Mouse (Mus musculus) NIH3T3 (cell line): Measurements from ENCODE around the gene Akr1c13.
"Not testable (repeated sequence)": the region's sequence is repeated elsewhere in the genome, so short reads cannot be mapped to it uniquely, and the experiment has no call there.

Experiments
- DNase-seq: peaks from one replicate; pipeline ENCODE4 v3.0.0-alpha.2; 2012; ENCODE audit warnings: low read depth

Akr1c13 gene

DNA sequence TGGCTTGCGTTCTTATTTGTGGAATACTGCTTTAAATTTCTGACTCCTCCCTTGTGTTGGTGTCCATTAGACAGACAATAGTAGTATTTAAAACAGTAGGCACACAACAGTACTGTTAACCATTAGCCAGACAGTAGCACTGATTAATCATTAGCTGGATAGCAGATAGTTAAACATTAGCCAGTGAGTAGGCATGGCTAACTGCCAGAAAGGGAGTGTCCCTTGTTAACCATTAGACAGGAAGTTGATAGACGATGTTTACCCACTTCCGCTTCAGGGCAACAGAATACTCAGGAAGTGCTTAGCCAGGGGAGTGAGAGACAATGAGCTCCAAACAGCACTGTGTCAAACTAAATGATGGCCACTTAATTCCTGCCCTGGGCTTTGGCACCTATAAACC lies at the start of gene Akr1c13:
Akr1c13 (plus strand) TSS at position 247 of the 400 bp plus-strand sequence.
- DNase-seq = peak; percentile 5

DNA sequence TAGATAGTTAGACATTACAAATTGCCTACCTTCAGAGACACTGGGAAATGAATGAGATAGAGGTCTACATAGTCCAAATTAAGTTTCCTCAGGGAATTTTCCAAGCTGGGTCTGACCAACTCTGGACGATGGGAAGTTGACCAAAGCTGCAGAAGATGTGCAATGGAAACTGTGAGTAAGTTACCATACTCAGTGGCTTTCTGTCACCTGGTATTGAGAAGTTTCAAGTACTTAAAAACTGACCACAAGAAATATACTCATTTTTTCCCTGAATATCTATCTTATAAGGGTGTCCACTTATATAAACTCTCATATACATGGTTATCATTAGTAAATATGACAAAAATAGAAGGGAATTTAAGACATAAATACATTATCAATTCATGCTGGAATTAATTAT lies 46.7 kb upstream of the Akr1c13 start:
- no peak for DNase-seq

DNA sequence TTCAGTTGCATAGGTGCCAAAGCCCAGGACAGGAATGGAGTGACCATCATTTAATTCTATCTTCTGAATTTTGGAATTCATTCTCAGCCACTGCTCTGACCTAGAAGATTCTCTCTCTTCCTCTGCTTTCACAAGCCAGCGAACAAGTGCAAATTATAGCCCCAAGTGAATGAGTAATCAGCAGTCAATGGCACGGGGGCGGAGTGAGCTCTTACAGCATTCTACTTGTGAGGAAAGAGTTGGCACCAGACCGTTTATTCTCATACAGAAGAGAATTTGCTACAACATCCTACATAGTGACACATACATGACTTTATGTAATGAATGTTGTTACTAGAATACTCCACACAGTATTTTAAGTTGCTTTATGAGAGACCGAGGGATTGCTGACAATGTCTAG lies 40.4 kb upstream of the Akr1c13 start, which contains the start of gene Akr1c18:
Akr1c18 (minus strand) TSS at position 137 of the 400 bp plus-strand sequence.
- DNase-seq = peak; percentile 76

DNA sequence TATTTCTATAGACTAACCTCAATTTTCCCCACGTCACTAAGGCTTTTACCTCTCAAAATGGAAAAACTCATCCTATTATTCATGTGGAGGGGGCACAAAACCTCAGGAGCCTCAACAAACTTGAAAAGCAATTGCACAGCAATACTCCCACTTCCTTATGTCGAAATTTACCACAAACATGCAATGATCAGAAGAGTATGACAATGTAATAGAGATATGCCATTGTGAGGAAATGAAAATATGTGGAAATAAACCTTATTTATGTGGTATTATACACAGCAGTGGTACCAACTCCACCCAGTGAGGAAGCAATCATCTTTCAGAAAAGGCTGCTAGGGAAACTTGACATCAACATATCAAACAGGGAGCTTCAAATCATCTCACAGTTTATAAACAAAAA lies 38.0 kb upstream of the Akr1c13 start:
- no peak for DNase-seq

DNA sequence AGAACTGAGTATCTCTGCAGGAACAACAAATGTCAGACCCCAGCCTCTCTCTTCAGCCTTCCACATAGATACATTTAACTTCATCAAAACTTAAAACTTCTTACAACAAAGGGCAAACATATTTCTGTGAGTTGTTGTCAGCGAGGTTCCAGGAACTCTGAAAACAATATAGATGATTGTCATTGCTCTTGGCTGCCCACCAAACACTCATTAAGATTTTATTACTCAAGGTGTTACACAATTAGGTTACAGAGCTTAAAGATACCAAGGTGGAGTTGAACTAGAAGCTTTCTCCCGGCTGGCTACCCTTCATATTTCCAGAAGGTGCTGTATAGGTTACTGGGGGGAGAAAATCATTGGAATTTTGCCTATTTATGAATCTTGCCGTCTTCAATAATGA lies 37.4 kb upstream of the Akr1c13 start:
- DNase-seq = no peak

DNA sequence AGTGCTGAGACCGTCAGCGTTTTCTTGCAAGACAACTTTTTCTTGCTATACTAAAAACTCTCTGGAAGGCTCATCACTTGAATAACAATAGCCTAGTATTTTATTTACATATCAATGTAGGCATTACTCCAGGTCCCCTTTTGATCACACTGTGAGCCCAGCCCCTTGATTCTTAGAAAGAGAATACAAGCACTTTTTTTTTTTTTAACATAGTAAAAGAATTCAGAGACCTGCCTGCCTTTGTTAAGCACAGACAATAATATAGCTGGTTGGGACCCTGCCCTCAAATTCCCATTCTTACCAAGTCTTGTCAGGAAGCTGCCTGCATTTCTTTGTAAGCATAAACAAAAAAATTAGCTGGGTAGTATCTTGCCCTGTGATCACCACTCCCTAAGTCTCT lies 35.7 kb upstream of the Akr1c13 start:
- DNase-seq = no peak

DNA sequence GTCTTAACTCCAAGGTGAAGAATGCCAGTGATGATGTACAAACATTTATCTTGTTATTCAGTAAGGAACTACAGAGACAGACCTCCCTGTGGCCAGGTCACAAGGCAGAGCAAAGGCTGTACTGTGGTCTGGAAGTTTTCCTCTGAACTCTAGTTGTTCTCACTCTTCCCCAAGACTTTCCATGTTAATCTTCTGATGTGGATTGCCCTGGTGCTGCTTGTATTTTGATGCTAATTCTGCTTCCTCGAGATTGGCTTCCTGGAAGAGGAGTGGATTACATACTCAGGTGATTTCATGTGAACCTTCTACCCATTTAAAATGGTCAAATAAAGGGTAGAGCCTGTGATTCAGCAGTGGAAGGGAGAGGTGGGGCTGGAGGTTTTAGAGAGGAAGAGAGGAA lies 22.9 kb upstream of the Akr1c13 start:
- no peak for DNase-seq

- no peak for DNase-seq
Observed at GRCm38 (mm10) chr13:4172978-4173377, 18.0 kb upstream of the Akr1c13 start.

GRCm38 (mm10) chr13:4181321-4181720 lies 9.6 kb upstream of the Akr1c13 start:
- DNase-seq = not testable (repeated sequence)

DNA sequence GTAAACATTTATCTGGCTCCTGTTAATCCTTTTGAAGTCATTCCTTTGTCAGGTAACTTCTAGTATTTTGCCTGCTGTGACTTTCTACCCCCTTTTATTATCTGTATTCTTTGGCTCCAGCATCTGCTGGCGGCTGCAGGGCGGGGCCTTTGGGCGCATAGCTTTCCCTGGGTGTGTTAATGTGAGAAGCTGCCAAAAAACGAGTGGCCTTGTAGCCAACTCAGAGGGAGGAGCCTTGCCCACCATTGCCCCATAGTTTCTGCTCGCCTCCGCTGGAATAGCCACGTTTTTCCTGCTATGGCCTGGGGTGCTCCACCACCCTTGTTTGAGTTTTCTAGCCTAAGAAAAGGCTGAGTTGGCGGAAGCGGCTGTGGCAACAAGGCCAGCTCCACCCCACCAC lies 7.8 kb upstream of the Akr1c13 start:
- no peak for DNase-seq

GRCm38 (mm10) chr13:4186641-4187411 lies 4.1 kb upstream of the Akr1c13 start:
- peak; percentile 26 for DNase-seq

GRCm38 (mm10) chr13:4188174-4188573 lies 2.8 kb upstream of the Akr1c13 start:
- peak; percentile 35 for DNase-seq

- no peak for DNase-seq
Observed at GRCm38 (mm10) chr13:4192511-4192910, 1.6 kb downstream of the Akr1c13 start.

DNA sequence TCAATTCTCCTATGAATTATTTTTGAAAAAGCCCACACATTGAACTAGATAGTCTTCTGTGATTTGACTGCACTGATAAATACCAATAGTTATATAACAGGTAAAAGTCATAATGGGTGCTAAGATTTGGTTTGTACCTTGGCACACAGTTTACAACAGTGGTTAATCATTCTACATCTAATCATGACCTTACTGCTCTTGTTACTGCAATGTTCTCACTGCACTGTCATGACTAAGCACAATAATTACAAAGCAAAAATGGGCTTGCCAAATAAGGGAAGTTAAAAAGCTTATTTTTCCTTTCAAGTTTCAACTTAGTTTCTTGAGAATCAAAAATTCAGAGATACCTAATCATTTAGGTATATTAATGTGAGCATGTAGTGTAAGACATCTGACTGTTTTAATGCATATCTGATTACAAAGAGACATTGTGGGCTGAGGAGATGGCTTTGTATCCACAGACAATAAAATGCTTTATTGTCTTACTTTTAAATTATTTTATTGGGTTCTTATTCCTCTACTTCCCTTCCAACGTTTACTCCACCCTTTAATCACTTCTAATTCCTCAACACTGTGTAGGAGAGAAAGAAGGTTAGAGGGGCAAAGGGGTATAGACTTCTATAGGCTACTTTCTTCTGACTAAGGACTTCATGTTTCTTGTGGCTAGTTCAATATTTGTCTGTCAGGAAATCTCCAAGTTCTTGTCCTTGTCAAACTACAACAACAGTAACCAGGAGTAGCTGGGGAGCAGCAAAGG lies 15.4 kb downstream of the Akr1c13 start:
- no peak for DNase-seq

- DNase-seq = no peak
Observed at GRCm38 (mm10) chr13:4211560-4212299, 20.8 kb downstream of the Akr1c13 start.

DNA sequence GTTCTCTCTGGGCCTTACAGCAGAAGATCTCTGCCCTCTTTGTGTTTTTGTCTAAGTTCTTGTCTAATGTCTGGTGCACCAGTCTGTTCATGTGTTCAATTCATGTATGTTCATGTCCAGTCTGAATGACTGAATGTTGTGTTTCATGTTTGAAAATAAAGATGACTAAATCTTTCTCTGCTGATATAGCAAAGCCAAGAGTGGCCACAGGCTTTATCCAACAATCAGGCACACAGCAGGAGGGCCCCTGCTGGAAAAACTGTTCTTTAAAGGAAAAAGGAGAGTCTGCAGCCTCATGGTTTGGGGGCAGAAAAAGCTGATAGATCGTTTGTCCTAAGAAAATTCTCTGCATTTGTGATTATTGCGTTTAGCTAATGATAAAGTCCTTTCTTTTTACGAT lies 21.4 kb downstream of the Akr1c13 start:
- no peak for DNase-seq

GRCm38 (mm10) chr13:4215496-4215895 lies 24.5 kb downstream of the Akr1c13 start:
- not testable (repeated sequence) for DNase-seq

GRCm38 (mm10) chr13:4228441-4228840 lies 37.5 kb downstream of the Akr1c13 start, which contains the start of gene Akr1c19:
Akr1c19 (plus strand) TSS chr13:4228700.
- no peak for DNase-seq

DNA sequence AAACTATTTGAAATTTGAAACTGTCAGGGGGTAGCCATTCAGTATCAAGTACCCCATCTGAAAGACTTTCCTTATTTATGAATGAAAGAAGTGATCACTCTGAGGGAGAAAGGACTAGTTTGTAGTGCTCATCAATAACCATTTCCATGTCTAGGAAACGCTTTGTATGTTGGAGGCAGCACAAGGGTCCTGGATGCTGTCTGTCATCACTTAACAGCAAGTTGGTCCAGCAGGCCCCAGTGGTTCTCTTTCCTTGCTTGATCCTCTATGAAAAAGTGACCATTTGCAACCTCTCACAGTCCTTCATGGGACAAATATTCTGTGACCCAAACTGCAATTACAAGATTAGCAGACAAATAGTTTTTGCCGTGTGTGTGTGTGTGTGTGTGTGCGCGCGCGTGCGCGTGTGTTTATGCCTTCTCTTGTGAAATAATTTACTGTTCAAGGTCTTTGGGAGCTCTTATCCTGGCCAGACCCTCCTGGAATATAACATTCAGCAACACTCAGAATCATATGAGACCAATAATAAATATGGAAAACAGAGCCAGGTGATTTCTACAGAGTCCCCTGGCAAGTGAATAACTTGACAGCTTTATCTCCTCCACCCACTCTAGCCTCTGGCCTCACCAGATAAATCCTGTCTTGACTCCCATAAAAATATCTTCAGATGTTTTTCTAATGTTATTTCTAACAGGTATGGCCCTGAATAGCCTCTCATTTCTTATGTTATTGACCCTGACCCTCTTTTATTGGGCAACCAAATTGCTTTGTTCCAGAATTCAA lies 40.1 kb downstream of the Akr1c13 start:
- no peak for DNase-seq

DNA sequence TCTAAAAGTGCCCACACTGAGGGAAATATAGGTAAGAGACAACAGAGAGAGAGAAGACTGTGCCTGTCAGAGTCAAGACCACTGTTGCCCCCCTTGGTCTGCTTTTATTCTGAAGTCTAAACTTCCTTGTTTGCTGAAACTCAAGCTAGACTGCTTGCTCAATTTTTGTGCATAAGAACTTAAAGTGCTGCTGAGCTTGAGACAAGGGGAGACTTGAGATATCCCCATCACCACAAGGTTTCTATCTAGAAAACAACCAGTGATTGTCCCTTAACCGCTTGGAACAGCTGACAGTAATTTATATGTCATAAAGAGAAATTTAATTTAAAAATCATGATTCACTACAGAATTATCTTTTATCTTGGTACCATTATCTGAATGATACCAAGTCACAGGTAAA lies 42.2 kb downstream of the Akr1c13 start:
- no peak for DNase-seq

DNA sequence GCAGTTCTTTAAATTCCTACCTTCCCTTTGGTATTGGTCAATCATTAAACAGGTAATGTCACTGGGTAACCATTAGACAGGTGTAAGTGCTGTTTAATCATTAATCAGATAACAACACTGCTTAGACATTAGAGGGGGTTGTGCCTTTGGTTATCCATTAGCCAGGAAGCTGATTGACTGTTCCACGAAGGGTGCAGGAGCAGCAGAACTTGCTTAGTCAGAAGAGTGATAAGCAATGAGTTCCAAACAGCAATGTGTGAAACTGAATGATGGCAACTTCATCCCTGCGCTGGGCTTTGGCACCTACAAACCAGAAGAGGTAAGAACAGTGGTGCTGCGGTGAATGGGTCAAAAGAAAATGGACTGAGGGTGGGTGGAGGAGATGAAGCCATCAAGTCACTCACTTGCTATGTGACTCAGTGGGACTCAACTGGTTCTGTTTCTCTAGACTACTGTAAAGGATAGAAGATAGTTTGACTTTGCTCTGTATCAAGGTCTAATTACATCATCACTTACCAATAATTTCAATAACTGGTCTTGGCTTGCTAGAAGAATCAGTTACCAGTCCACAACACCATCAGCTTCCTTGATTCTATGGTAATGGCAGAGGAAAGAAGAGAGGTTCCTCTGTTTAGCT lies 42.7 kb downstream of the Akr1c13 start:
- DNase-seq = no peak
